Mouse (Mus musculus) intestine, postnatal 0 days (tissue): ENCODE results near the gene Pcolce2. TPM values are rescaled to one million over a fixed set of nuclear protein-coding genes. Genes with fewer than 3 reads are reported as not detected.
"Not testable (repeated sequence)": the region's sequence is repeated elsewhere in the genome, so short reads cannot be mapped to it uniquely, and the experiment has no call there.

ENCODE experiments used
- ATAC-seq: fragments of 200-750 bp; cut with Nextera tagmentation; 2 replicates; pipeline ENCODE4 v1.8.0; 2017; ENCODE audit warnings: mild to moderate bottlenecking, moderate TSS enrichment, moderate library complexity
- H3K27ac ChIP-seq: fragments of 300-500 bp; sonication (generic); 2 replicates; pipeline ENCODE4 v1.5.1; 2014; ENCODE audit warnings: mild to moderate bottlenecking, low read depth, low read length, moderate library complexity
- H3K27me3 ChIP-seq: fragments of 300-500 bp; sonication (generic); replicated peaks from 2 replicates; pipeline ENCODE4 v1.6.1; 2014; ENCODE audit warnings: low read length, mixed read lengths; ENCODE audit not compliant: control insufficient read depth, insufficient read depth
- H3K36me3 ChIP-seq: fragments of 300-500 bp; sonication (generic); 2 replicates; pipeline ENCODE4 v1.6.1; 2014; ENCODE audit warnings: mild to moderate bottlenecking, moderate library complexity; ENCODE audit not compliant: control insufficient read depth, insufficient read depth
- H3K4me1 ChIP-seq: fragments of 300-500 bp; sonication (generic); replicated peaks from 2 replicates; pipeline ENCODE4 v1.6.1; 2014; ENCODE audit warnings: antibody characterized with exemption, low read length, mixed read lengths; ENCODE audit not compliant: control insufficient read depth, insufficient read depth
- H3K4me2 ChIP-seq: fragments of 300-500 bp; sonication (generic); replicated peaks from 2 replicates; pipeline ENCODE4 v1.6.1; 2014; ENCODE audit warnings: low read depth, mild to moderate bottlenecking, moderate library complexity
- H3K4me3 ChIP-seq: fragments of 300-500 bp; sonication (generic); 2 replicates; pipeline ENCODE4 v1.5.1; 2014; ENCODE audit warnings: low read depth, low read length
- H3K9ac ChIP-seq: fragments of 300-500 bp; sonication (generic); 2 replicates; pipeline ENCODE4 v1.6.1; 2014; ENCODE audit warnings: mild to moderate bottlenecking, low read depth, low read length
- H3K9me3 ChIP-seq: fragments of 300-500 bp; sonication (generic); 2 replicates; pipeline ENCODE4 v1.6.1; 2016; ENCODE audit warnings: mixed run types; ENCODE audit not compliant: control insufficient read depth
- CTCF ChIP-seq: sonication (generic); IDR thresholded peaks from 2 replicates; pipeline ENCODE4 v1.5.1; 2016; ENCODE audit warnings: low read depth, mild to moderate bottlenecking, control low read depth, antibody characterized with exemption, moderate library complexity
- WGBS: fragments of 180-500 bp; shearing (Covaris S2); extraction: QIAGEN DNeasy Blood & Tissue Kit; methylation state at CpG from one replicate; pipeline ENCODE4 v1.1.7; 2014; 5-methylcytosine and 5-hydroxymethylcytosine counted together
- polyA plus RNA-seq: library from polyadenylated mRNA; unstranded; fragments of >200 nt; fragmentation: Nextera tagmentation; extraction: Ambion mirVana; gene quantifications from 2 replicates; pipeline ENCODE4 v1.2.1, GENCODE M21; 2015

The Pcolce2 gene
- polyA plus RNA-seq, 1 experiment from 2014 or later = 0.16 TPM

DNA sequence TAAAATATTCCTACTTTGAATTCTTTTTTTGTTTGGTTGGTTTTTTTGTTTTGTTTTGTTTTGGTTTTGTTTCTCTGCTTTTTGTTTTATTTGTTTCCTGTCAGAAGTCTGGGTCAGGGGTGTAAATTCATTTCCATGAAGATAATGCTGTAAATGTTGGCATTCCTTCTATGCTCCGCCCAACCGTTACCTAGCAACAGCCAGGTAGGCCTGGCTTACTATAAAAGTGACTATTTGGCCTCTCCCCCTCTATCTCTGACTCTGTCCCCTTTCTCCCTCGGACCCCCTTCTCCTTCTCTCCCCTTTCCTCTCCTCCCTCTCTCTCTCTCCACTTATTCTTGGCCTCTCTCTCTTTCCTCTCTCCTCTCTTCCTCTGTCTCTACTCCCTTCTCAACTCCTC lies 21.4 kb upstream of the Pcolce2 start:
- Histone ChIP-seq H3K9me3 (no peaks in the 10 kb centered on the region), H3K9ac (no peak overlapping the region), H3K27me3 (no peaks in the 10 kb centered on the region), H3K4me1 (no peaks in the 10 kb centered on the region), H3K4me2 (no peak overlapping the region), H3K36me3 (no peaks in the 10 kb centered on the region), H3K4me3 (no peak overlapping the region), H3K27ac (no peak overlapping the region)
- ATAC-seq = no peak
- WGBS = 57% methylated on average over 3 of the region's 3 CpGs
- TF ChIP-seq CTCF = no peak

- Histone ChIP-seq H3K36me3 (no peaks in the 10 kb centered on the region), H3K4me2 (no peak overlapping the region), H3K4me1 (no peaks in the 10 kb centered on the region), H3K9me3 (no peaks in the 10 kb centered on the region), H3K4me3 (no peak overlapping the region), H3K9ac (no peak overlapping the region), H3K27ac (no peak overlapping the region), H3K27me3 (no peaks in the 10 kb centered on the region)
- ATAC-seq = no peak
- WGBS = 85% methylated on average over 1 of the region's 1 CpGs
- TF ChIP-seq CTCF = no peak
These were observed 18.8 kb upstream of the Pcolce2 start for GRCm38 (mm10) chr9:95618572-95618971.

- no peak for TF ChIP-seq CTCF
- ATAC-seq = no peak
- Histone ChIP-seq H3K27me3 (no peaks in the 10 kb centered on the region), H3K4me3 (no peak overlapping the region), H3K27ac (no peak overlapping the region), H3K9me3 (no peaks in the 10 kb centered on the region), H3K4me2 (no peak overlapping the region), H3K9ac (no peak overlapping the region), H3K36me3 (no peaks in the 10 kb centered on the region), H3K4me1 (no peaks in the 10 kb centered on the region)
- 54% methylated on average over 3 of the region's 3 CpGs for WGBS
These were observed 13.3 kb upstream of the Pcolce2 start for GRCm38 (mm10) chr9:95624072-95624471.

DNA sequence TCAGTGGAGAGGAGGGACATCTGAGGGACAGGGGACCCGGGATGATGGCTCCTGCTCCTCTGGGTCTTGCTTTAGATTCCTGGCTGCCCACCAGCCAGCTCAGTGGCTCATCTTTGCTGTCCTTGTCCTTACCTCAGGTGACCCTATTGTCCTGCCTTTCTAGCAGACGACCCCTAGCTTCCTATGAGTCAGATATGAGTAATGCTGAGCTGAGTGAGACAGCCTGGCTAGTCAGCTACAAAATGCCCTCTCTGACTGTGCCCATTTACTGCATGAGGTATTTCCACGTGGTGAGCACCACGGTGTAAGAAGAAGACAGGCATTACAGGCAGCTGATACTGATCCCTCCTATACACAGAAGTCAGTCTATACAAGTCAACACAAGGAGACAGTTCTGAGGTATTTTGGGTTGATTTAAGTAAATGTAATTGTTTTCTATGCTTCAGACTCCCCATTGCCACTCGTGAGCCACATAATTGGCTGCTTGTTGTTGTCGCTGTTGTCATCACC lies 8.9 kb upstream of the Pcolce2 start:
- H3K9me3 ChIP-seq = no peaks in the 10 kb centered on the region
- no peaks in the 10 kb centered on the region for H3K36me3 ChIP-seq
- H3K27ac ChIP-seq = no peak overlapping the region
- H3K27me3 ChIP-seq = no peaks in the 10 kb centered on the region
- TF ChIP-seq CTCF = no peak
- H3K4me2 ChIP-seq = no peak overlapping the region
- H3K4me1 ChIP-seq = no peaks in the 10 kb centered on the region
- no peak for ATAC-seq
- H3K4me3 ChIP-seq = no peak overlapping the region
- no peak overlapping the region for H3K9ac ChIP-seq
- WGBS = 74% methylated on average over 6 of the region's 6 CpGs

GRCm38 (mm10) chr9:95629561-95629960 lies 7.8 kb upstream of the Pcolce2 start:
- not testable (repeated sequence) for H3K27ac ChIP-seq, H3K4me1 ChIP-seq, H3K4me3 ChIP-seq, H3K9ac ChIP-seq, H3K27me3 ChIP-seq, H3K36me3 ChIP-seq, H3K4me2 ChIP-seq, ATAC-seq, H3K9me3 ChIP-seq
- 84% methylated on average over 2 of the region's 2 CpGs for WGBS

- WGBS = 67% methylated on average over 4 of the region's 4 CpGs
- Histone ChIP-seq H3K36me3 (no peaks in the 10 kb centered on the region), H3K9me3 (no peaks in the 10 kb centered on the region), H3K4me1 (no peaks in the 10 kb centered on the region; the same call in 1 of the 2 replicates), H3K27me3 (peaks cover 36% of the 10 kb centered on the region), H3K4me3 (no peak overlapping the region), H3K27ac (no peak overlapping the region), H3K9ac (no peak overlapping the region), H3K4me2 (no peak overlapping the region)
- TF ChIP-seq CTCF = no peak
- ATAC-seq = no peak
These were observed 1.0 kb upstream of the Pcolce2 start for GRCm38 (mm10) chr9:95636395-95636794.

DNA sequence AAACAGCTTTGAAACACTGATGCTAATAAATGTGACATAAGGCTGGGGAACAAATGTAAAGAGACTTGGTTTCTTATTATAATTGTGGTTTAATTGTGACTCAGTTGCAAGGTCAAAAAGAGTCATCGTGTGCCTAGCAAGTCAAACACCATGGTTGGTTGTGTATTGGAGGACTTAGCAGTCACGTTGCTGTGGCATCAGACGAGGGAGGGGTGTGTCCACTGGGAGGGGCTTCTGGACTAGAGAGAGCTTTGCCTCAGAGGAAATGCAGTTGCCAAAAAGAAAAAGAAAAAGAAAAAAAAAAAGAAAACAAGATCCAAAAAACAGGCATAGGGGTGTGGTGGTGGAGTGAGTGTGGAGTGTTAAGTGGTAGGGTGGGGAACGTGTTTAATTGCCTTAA lies 2.5 kb downstream of the Pcolce2 start:
- WGBS = 29% methylated on average over 4 of the region's 4 CpGs
- no peak overlapping the region for H3K9ac ChIP-seq

More for the DNA sequence above, 2.5 kb downstream of the Pcolce2 start:
- Histone ChIP-seq H3K27ac (no peak overlapping the region), H3K4me1 (no peaks in the 10 kb centered on the region; the same call in 1 of the 2 replicates), H3K4me3 (no peak overlapping the region), H3K9me3 (no peaks in the 10 kb centered on the region), H3K27me3 (peaks cover 36% of the 10 kb centered on the region), H3K4me2 (no peak overlapping the region), H3K36me3 (no peaks in the 10 kb centered on the region)
- no peak for ATAC-seq
- no peak for TF ChIP-seq CTCF
